Mouse (Mus musculus): ENCODE results near the gene Sdk2. TPM values are rescaled to one million over a fixed set of nuclear protein-coding genes. Genes with fewer than 3 reads are reported as not detected.
A peak's percentile ranks its signal among the peaks of the same experiment; 100 is the strongest.

Gene Sdk2
- total and polyA plus RNA-seq, 3 experiments: 1.2 to 4.8 (median 1.3) TPM

- no peak for TF ChIP-seq MAFK (IDR thresholded peaks at IDR 0.05; ENCODE audit: insufficient replicate concordance, low read length)
- TF ChIP-seq JUND (conservative IDR thresholded peaks at IDR 0.05; ENCODE audit: low read depth, low read length): peak; percentile 33; the same call in 1 of the 2 replicates
- TF ChIP-seq ELF1 (IDR thresholded peaks at IDR 0.05; ENCODE audit: low read depth, low read length): no peak
- no peak for TF ChIP-seq CHD2 (IDR thresholded peaks at IDR 0.05; ENCODE audit: low read length)
- no peak for TF ChIP-seq SIN3A (IDR thresholded peaks at IDR 0.05; ENCODE audit: low read length)
- peak; percentile 48; the same call in 1 of the 2 replicates for TF ChIP-seq EP300 (IDR thresholded peaks at IDR 0.05; ENCODE audit: low read length)
- no peak for TF ChIP-seq USF2 (conservative IDR thresholded peaks at IDR 0.05; ENCODE audit: low read depth, low read length)
- TF ChIP-seq E2F4 (IDR thresholded peaks at IDR 0.05; ENCODE audit: insufficient replicate concordance, low read depth, low read length): no peak
- peak; percentile 28; the same call in 1 of the 2 replicates for TF ChIP-seq ETS1 (conservative IDR thresholded peaks at IDR 0.05; ENCODE audit: low read depth, low read length)
- 0 out of 2 replicates have a peak, but pooled peaks have one; percentile 33 for TF ChIP-seq MYC (IDR thresholded peaks at IDR 0.05; ENCODE audit: low read depth, low read length)
- 0 out of 2 replicates have a peak, but pooled peaks have one; percentile 48 for TF ChIP-seq MEF2A (IDR thresholded peaks at IDR 0.05; ENCODE audit: borderline replicate concordance, low read depth, low read length)
- peak; percentile 51; the same call in 1 of the 2 replicates for TF ChIP-seq MXI1 (IDR thresholded peaks at IDR 0.05; ENCODE audit: low read depth, low read length)
Observed at GRCm38 (mm10) chr11:113762136-113762797, 304.6 kb downstream of the Sdk2 start (continued).

- Histone ChIP-seq H3K4me3 (replicated peaks in 1 of 3; ENCODE audit: low read depth in 2 of 3, low read length in 2 of 3, poor library complexity in 1 of 3) (no peak overlapping the region), H3K27me3 (replicated peaks) (no peaks in the 10 kb centered on the region), H3K4me2 (ENCODE audit: insufficient read depth, low read depth, poor library complexity, severe bottlenecking) (peak overlapping the region; percentile 76), H3K9ac (ENCODE audit: insufficient read depth, low read depth) (no peak overlapping the region), H3K4me1 (ENCODE audit: control insufficient read depth in 1 of 2, insufficient read depth in 2 of 2) (peaks cover 16 to 41% of the 10 kb centered on the region in 2 experiments), H3K36me3 (replicated peaks in 1 of 2; ENCODE audit: control insufficient read depth in 1 of 2, insufficient read depth in 1 of 2, low read length in 1 of 2) (no peaks in the 10 kb centered on the region), H3K27ac (ENCODE audit: insufficient read depth, low read depth) (no peak overlapping the region), H3K79me2 (replicated peaks; ENCODE audit: control insufficient read depth, extremely low read depth, insufficient read depth, poor library complexity, severe bottlenecking) (no peaks in the 10 kb centered on the region), H3K9me3 (replicated peaks; ENCODE audit: low read length) (no peaks in the 10 kb centered on the region)
- dilution Hi-C loops (cut with MboI; ENCODE audit: extremely low pct_ligation_motif_present, extremely low pct_unique_long_range_greater_than_20kb, low sequenced_read_pairs) (no loop called here), in situ Hi-C loops (cut with MboI; ENCODE audit: low pct_ligation_motif_present, low pct_unique_long_range_greater_than_20kb, low sequenced_read_pairs) (no loop called here)
- peak; percentile 93 for DNase-seq (ENCODE audit: extremely low read depth)
- TF ChIP-seq ETS1 (conservative IDR thresholded peaks at IDR 0.05; ENCODE audit: low read depth, low read length) (peak; percentile 80), SIN3A (IDR thresholded peaks at IDR 0.05; ENCODE audit: low read length) (peak; percentile 83), ZNF384 (IDR thresholded peaks at IDR 0.05; ENCODE audit: low read depth, low read length) (no peak), IRF4 (IDR thresholded peaks at IDR 0.05; ENCODE audit: low read depth, low read length) (peak; percentile 37; the same call in 1 of the 2 replicates), TCF12 (IDR thresholded peaks at IDR 0.05; ENCODE audit: low read depth, low read length) (peak; percentile 33; the same call in 1 of the 2 replicates), JUND (conservative IDR thresholded peaks at IDR 0.05; ENCODE audit: low read depth, low read length) (no peak), EP300 (IDR thresholded peaks at IDR 0.05; ENCODE audit: low read length) (peak; percentile 41; the same call in 1 of the 2 replicates), MXI1 (IDR thresholded peaks at IDR 0.05; ENCODE audit: low read depth, low read length) (no peak), GABPA (IDR thresholded peaks at IDR 0.05; ENCODE audit: insufficient replicate concordance, low read depth, low read length) (no peak), BHLHE40 (IDR thresholded peaks at IDR 0.05; ENCODE audit: low read depth, low read length) (peak; percentile 34; the same call in 1 of the 2 replicates)
Observed at GRCm38 (mm10) chr11:113761646-113762045, 305.2 kb downstream of the Sdk2 start.

All from CH12.LX (cell line).